Mouse (Mus musculus): ENCODE measurements around the gene Mef2a. TPM values are rescaled to one million over a fixed set of nuclear protein-coding genes. Genes with fewer than 3 reads are reported as not detected.

Gene Mef2a
- polyA plus RNA-seq, 1 experiment: 64.5 TPM

DNA sequence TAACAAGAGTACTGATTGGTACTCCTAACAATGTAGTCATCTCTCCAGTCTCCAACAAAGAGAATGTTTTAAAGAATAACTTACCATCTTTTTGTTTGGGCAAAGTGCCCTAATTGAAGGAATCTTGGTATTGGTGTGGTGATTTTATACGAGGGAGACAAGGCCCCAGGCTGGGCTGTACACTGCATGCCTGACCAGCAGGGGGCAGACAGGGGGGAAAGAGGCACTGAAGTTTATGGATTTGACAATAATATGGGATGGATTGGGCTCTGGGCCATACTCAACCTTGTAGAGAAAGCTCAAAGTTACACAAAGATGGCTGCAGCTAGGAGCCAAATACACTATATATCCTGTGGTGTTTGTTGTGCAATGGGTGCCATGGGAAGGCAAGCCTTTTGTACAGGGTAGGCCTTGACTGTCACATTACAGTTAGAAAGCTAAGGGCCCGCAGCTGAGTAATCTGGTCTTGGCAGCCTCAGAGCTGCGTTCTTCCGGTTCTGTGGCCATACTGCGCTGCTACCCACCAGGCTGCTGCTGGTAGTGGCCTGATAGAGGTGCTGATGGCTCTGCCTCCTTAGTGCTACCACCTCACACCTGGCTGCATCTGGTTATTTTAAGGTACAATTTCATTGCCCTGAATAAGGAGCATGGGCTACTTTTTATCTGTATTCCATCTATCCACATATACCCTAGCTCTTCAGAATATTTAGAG is 143.6 kb downstream of the Mef2a start:
- TF ChIP-seq POLR2AphosphoS2 (IDR thresholded peaks at IDR 0.05; ENCODE audit: insufficient read length, low read depth) (peak; percentile 76), TCF3 (IDR thresholded peaks at IDR 0.05; ENCODE audit: insufficient read length, low read depth) (no peak), REST (IDR thresholded peaks at IDR 0.05; ENCODE audit: insufficient read depth, insufficient read length) (no peak), MYOD1 (IDR thresholded peaks at IDR 0.05; ENCODE audit: control insufficient read depth in 1 of 3, insufficient read length in 2 of 3, low read depth in 2 of 3) (no peak), E2F4 (IDR thresholded peaks at IDR 0.05; ENCODE audit: insufficient read depth) (no peak), POLR2A (IDR thresholded peaks at IDR 0.05; ENCODE audit: insufficient read length, low read depth) (no peak)
- H3K4me2 ChIP-seq (ENCODE audit: low read depth): no peak overlapping the region
- H3K4me3 ChIP-seq: no peak overlapping the region
- H3K27me3 ChIP-seq (ENCODE audit: control insufficient read depth, insufficient read depth, insufficient read length): no peaks in the 10 kb centered on the region
- H3ac ChIP-seq (ENCODE audit: control insufficient read depth, insufficient read length): no peak overlapping the region
- H3K36me3 ChIP-seq (ENCODE audit: control insufficient read depth, insufficient read depth): peaks cover 20% of the 10 kb centered on the region
- H3K79me2 ChIP-seq (ENCODE audit: control insufficient read depth, insufficient read depth): no peaks in the 10 kb centered on the region

DNA sequence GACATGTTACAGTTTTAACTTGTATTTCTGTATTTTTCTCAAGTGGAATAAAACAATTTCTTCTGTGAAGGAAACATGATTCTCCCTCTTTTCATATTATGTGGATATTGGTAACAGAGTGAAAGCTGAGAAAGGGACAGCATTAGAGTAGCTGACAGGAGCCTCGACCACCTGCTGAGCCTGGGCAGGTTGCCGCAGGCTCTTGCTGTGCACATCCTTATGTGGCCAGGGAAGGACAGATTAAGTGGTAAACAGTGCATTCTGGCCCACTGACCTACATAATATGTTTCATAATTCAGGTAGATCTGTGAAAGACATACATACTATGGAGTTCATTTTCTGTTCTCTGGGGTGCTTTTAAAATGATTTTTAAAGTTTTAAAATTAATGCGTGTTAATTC is 144.3 kb downstream of the Mef2a start:
- peaks cover 16% of the 10 kb centered on the region for H3K36me3 ChIP-seq (ENCODE audit: control insufficient read depth, insufficient read depth)
- no peaks in the 10 kb centered on the region for H3K79me2 ChIP-seq (ENCODE audit: control insufficient read depth, insufficient read depth)
- H3ac ChIP-seq (ENCODE audit: control insufficient read depth, insufficient read length): no peak overlapping the region
- H3K27me3 ChIP-seq (ENCODE audit: control insufficient read depth, insufficient read depth, insufficient read length): no peaks in the 10 kb centered on the region
- TF ChIP-seq REST (IDR thresholded peaks at IDR 0.05; ENCODE audit: insufficient read depth, insufficient read length) (no peak), POLR2AphosphoS2 (IDR thresholded peaks at IDR 0.05; ENCODE audit: insufficient read length, low read depth) (peak; percentile 1)
- no peak overlapping the region for H3K4me3 ChIP-seq
- H3K4me2 ChIP-seq (ENCODE audit: low read depth): no peak overlapping the region

DNA sequence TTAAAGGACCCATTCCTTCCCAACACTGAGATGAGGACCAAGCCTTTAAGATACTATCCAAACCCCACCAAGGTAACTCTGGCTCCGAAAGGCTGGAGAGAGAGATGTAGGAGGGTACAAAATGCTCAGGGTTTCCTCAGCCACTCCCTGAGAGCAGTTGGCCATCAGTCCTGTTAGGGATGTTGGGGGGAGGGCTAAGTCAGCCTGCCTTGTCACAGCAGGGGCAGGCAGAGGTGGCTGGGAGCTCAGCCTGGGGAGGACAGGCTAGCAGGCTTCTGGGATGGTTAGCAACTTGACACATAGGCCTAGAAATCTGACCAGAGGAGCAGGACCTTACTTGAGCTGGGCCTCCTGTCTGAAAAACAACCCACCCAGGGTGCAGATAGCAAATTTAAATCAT is 145.1 kb downstream of the Mef2a start:
- no peak overlapping the region for H3K4me2 ChIP-seq (ENCODE audit: low read depth)
- H3K36me3 ChIP-seq (ENCODE audit: control insufficient read depth, insufficient read depth): peaks cover 11% of the 10 kb centered on the region
- no peak overlapping the region for H3K4me3 ChIP-seq
- H3ac ChIP-seq (ENCODE audit: control insufficient read depth, insufficient read length): no peak overlapping the region
- no peaks in the 10 kb centered on the region for H3K27me3 ChIP-seq (ENCODE audit: control insufficient read depth, insufficient read depth, insufficient read length)
- H3K79me2 ChIP-seq (ENCODE audit: control insufficient read depth, insufficient read depth): no peaks in the 10 kb centered on the region
- TF ChIP-seq REST (IDR thresholded peaks at IDR 0.05; ENCODE audit: insufficient read depth, insufficient read length): no peak
- peak; percentile 83 for TF ChIP-seq POLR2AphosphoS2 (IDR thresholded peaks at IDR 0.05; ENCODE audit: insufficient read length, low read depth)
- TF ChIP-seq E2F4 (IDR thresholded peaks at IDR 0.05; ENCODE audit: insufficient read depth): no peak
- TF ChIP-seq USF1 (IDR thresholded peaks at IDR 0.05; ENCODE audit: low read depth): no peak

DNA sequence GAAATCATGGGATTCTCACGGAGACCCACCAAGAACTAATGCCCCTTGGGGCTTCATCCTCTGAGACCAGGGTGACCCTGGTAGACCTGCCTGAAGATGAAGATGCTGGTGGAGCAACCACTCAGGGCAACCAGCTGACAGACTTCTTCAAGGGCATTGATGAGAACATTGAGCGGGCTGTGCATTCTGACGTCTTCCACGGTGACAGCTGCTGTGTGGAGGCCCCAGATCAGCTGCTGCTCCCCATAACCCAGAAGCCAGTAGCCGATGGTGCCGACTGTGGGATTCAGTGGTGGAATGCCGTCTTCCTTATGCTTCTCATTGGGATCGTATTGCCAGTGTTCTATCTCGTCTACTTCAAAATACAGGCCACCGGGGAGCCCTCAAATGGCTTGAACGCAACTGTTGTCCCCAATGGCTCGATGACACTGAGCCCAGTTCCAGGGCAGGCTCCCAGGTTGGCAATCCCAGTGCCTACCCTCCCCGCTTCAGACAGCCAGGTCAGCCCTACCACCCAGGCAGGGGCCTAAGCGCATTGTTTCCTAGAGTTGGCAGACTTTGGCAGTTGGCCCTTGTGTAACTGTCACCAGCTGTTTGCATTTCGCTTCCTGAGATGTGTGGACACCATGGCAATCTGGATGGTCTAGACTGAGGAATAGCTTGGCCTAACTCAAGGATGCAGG is 146.6 kb downstream of the Mef2a start:
- H3K4me3 ChIP-seq: no peak overlapping the region
- no peak overlapping the region for H3ac ChIP-seq (ENCODE audit: control insufficient read depth, insufficient read length)
- peak in 2 of 3 experiments; percentile 74 to 86 for TF ChIP-seq MYOD1 (IDR thresholded peaks at IDR 0.05; ENCODE audit: control insufficient read depth in 1 of 3, insufficient read length in 2 of 3, low read depth in 2 of 3)
- TF ChIP-seq POLR2AphosphoS2 (IDR thresholded peaks at IDR 0.05; ENCODE audit: insufficient read length, low read depth): peak; percentile 66
- TF ChIP-seq POLR2A (IDR thresholded peaks at IDR 0.05; ENCODE audit: insufficient read length, low read depth): peak; percentile 18
- peak in 2 of 3 experiments; percentile 69 to 70 for TF ChIP-seq MYOG (IDR thresholded peaks at IDR 0.05; ENCODE audit: control insufficient read depth in 1 of 3, insufficient read depth in 1 of 3, insufficient read length in 2 of 3, low read depth in 2 of 3)
- no peak for TF ChIP-seq SRF (IDR thresholded peaks at IDR 0.05; ENCODE audit: control insufficient read depth, insufficient read length, low read depth)
- TF ChIP-seq CEBPB (IDR thresholded peaks at IDR 0.05; ENCODE audit: insufficient read depth, poor library complexity, severe bottlenecking): no peak
- TF ChIP-seq TCF12 (IDR thresholded peaks at IDR 0.05; ENCODE audit: insufficient read depth, poor library complexity, severe bottlenecking): no peak
- no peak for TF ChIP-seq MAX (IDR thresholded peaks at IDR 0.05; ENCODE audit: low read depth)
- H3K79me2 ChIP-seq (ENCODE audit: control insufficient read depth, insufficient read depth): no peaks in the 10 kb centered on the region
- H3K27me3 ChIP-seq (ENCODE audit: control insufficient read depth, insufficient read depth, insufficient read length): no peaks in the 10 kb centered on the region
- peaks cover 5% of the 10 kb centered on the region for H3K36me3 ChIP-seq (ENCODE audit: control insufficient read depth, insufficient read depth)
- H3K4me2 ChIP-seq (ENCODE audit: low read depth): no peak overlapping the region

DNA sequence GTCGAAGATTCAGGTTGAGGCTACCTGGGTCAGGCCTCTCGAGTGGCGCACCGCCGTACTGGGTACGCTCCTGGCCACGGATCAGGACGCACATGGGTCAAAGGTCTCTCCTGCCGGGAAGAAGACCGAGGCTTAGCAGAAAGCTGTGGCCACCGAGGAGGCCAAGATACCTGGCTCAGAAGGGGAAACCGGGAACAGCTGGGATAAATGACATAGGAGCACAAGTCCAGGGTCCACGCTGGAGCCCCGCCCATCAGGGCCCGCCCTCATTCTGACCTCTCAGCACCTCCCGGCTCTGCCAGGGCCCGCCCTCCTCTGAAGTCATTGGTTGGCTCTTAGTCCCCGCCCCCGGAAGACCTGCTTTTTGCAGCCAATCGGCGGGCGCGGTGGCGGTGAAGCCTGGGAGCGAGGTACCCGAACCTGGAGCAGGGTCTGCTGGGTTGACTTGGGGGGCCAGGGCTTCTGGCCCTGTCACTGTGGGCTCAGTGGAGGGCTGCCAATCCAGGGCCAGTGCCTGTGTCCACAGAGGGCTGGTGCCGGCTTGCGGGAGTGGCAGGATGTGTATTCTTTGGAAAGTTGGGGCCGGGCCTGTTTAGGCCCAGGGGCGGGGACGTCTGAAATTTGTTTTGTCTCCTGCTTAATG is 150.3 kb downstream of the Mef2a start, which contains the start of gene Lysmd4:
Gene Lysmd4 (plus strand): TSS at position 325 of the 643 bp plus-strand sequence.
- Histone ChIP-seq H3K36me3 (ENCODE audit: control insufficient read depth, insufficient read depth) (peaks cover 5% of the 10 kb centered on the region), H3K4me3 (peak within 1 kb of the TSS; percentile 73), H3K27me3 (ENCODE audit: control insufficient read depth, insufficient read depth, insufficient read length) (no peaks in the 10 kb centered on the region), H3K4me2 (ENCODE audit: low read depth) (peak within 1 kb of the TSS; percentile 89), H3K79me2 (ENCODE audit: control insufficient read depth, insufficient read depth) (no peaks in the 10 kb centered on the region), H3ac (ENCODE audit: control insufficient read depth, insufficient read length) (peak within 1 kb of the TSS; percentile 34)
- peak in 1 of 3 experiments; percentile 48 for TF ChIP-seq MYOG (IDR thresholded peaks at IDR 0.05; ENCODE audit: control insufficient read depth in 1 of 3, insufficient read depth in 1 of 3, insufficient read length in 2 of 3, low read depth in 2 of 3)
- no peak for TF ChIP-seq MAX (IDR thresholded peaks at IDR 0.05; ENCODE audit: low read depth)
- no peak for TF ChIP-seq CEBPB (IDR thresholded peaks at IDR 0.05; ENCODE audit: insufficient read depth, poor library complexity, severe bottlenecking)
- TF ChIP-seq POLR2A (IDR thresholded peaks at IDR 0.05; ENCODE audit: insufficient read length, low read depth): peak; percentile 38
- TF ChIP-seq MYOD1 (IDR thresholded peaks at IDR 0.05; ENCODE audit: control insufficient read depth in 1 of 3, insufficient read length in 2 of 3, low read depth in 2 of 3): peak in 1 of 3 experiments; percentile 23
- no peak for TF ChIP-seq REST (IDR thresholded peaks at IDR 0.05; ENCODE audit: insufficient read depth, insufficient read length)

All from myocyte (in vitro differentiated cells).